Mouse (Mus musculus) kidney, embryonic 15.5 days (tissue): Measurements from ENCODE around the gene Eif4a1. TPM values are rescaled to one million over a fixed set of nuclear protein-coding genes. Genes with fewer than 3 reads are reported as not detected.

Experiments used
- ATAC-seq: fragments of 200-750 bp; cut with Nextera tagmentation; replicated peaks from 2 replicates; pipeline ENCODE4 v1.8.0; 2017; ENCODE audit warnings: moderate TSS enrichment; ENCODE audit not compliant: low FRiP score
- H3K27ac ChIP-seq: fragments of 300-500 bp; sonication (generic); 2 replicates; pipeline ENCODE4 v1.5.1; 2015; ENCODE audit warnings: mild to moderate bottlenecking, inconsistent platforms
- H3K27me3 ChIP-seq: fragments of 300-500 bp; sonication (generic); 2 replicates; pipeline ENCODE4 v1.6.1; 2015; ENCODE audit warnings: inconsistent platforms
- H3K36me3 ChIP-seq: fragments of 300-500 bp; sonication (generic); 2 replicates; pipeline ENCODE4 v1.6.1; 2015; ENCODE audit warnings: inconsistent platforms
- H3K4me1 ChIP-seq: fragments of 300-500 bp; sonication (generic); 2 replicates; pipeline ENCODE4 v1.6.1; 2015; ENCODE audit warnings: inconsistent platforms
- H3K4me2 ChIP-seq: fragments of 300-500 bp; sonication (generic); 2 replicates; pipeline ENCODE4 v1.6.1; 2015; ENCODE audit warnings: moderate library complexity, mild to moderate bottlenecking, inconsistent platforms
- H3K4me3 ChIP-seq: fragments of 300-500 bp; sonication (generic); replicated peaks from 2 replicates; pipeline ENCODE4 v1.5.1; 2015; ENCODE audit warnings: mild to moderate bottlenecking, inconsistent platforms
- H3K9ac ChIP-seq: fragments of 300-500 bp; sonication (generic); 2 replicates; pipeline ENCODE4 v1.6.1; 2015; ENCODE audit warnings: mild to moderate bottlenecking, inconsistent platforms
- H3K9me3 ChIP-seq: fragments of 300-500 bp; sonication (generic); replicated peaks from 2 replicates; pipeline ENCODE4 v1.6.1; 2016; ENCODE audit warnings: inconsistent platforms
- WGBS: fragments of 180-500 bp; shearing (Covaris S2); methylation state at CpG from one replicate; pipeline ENCODE4 v1.1.7; 2015; ENCODE audit warnings: mixed read lengths; 5-methylcytosine and 5-hydroxymethylcytosine counted together
- polyA plus RNA-seq: library from polyadenylated mRNA; unstranded; fragments of >200 nt; fragmentation: Nextera tagmentation; extraction: Ambion mirVana; gene quantifications from 2 replicates; pipeline ENCODE4 v1.2.1, GENCODE M21; 2015

Eif4a1 gene
- polyA plus RNA-seq, 1 experiment from 2014 or later, result 589 TPM

GRCm38 (mm10) chr11:69684128-69684745 is 12.0 kb upstream of the Eif4a1 start:
- Histone ChIP-seq H3K4me3 (no peak overlapping the region), H3K4me1 (peaks cover 53% of the 10 kb centered on the region), H3K9ac (no peak overlapping the region), H3K36me3 (peaks cover 13% of the 10 kb centered on the region), H3K27ac (no peak overlapping the region), H3K9me3 (no peaks in the 10 kb centered on the region), H3K27me3 (no peaks in the 10 kb centered on the region), H3K4me2 (no peak overlapping the region)
- WGBS, result 79% methylated on average over 12 of the region's 12 CpGs
- ATAC-seq, result no peak

GRCm38 (mm10) chr11:69683576-69683975 is 11.4 kb upstream of the Eif4a1 start:
- 82% methylated on average over 7 of the region's 7 CpGs for WGBS
- 0 out of 2 replicates have a peak overlapping the region, but pooled peaks have one; percentile 95 for H3K27ac ChIP-seq
- no peak overlapping the region for H3K4me3 ChIP-seq
- H3K4me2 ChIP-seq, result no peak overlapping the region; the same call in 1 of the 2 replicates
- peaks cover 54% of the 10 kb centered on the region for H3K4me1 ChIP-seq
- H3K36me3 ChIP-seq, result peaks cover 19% of the 10 kb centered on the region
- no peaks in the 10 kb centered on the region for H3K27me3 ChIP-seq
- 0 out of 2 replicates have a peak overlapping the region, but pooled peaks have one; percentile 25 for H3K9ac ChIP-seq
- no peak for ATAC-seq
- no peaks in the 10 kb centered on the region for H3K9me3 ChIP-seq

GRCm38 (mm10) chr11:69682840-69683533 is 10.8 kb upstream of the Eif4a1 start:
- 24% methylated on average over 12 of the region's 12 CpGs for WGBS
- H3K9ac ChIP-seq, result peak overlapping the region; percentile 25; the same call in 1 of the 2 replicates
- H3K4me1 ChIP-seq, result peaks cover 54% of the 10 kb centered on the region
- H3K36me3 ChIP-seq, result peaks cover 24% of the 10 kb centered on the region
- no peaks in the 10 kb centered on the region for H3K9me3 ChIP-seq
- ATAC-seq, result 0 out of 2 replicates have a peak, but pooled peaks have one; percentile 49
- H3K27me3 ChIP-seq, result no peaks in the 10 kb centered on the region
- peak overlapping the region; percentile 95 for H3K27ac ChIP-seq
- H3K4me2 ChIP-seq, result peak overlapping the region; percentile 91
- peak overlapping the region; percentile 88 for H3K4me3 ChIP-seq

- peaks cover 54% of the 10 kb centered on the region for H3K4me1 ChIP-seq
- peak overlapping the region; percentile 89 for H3K9ac ChIP-seq
- peak overlapping the region; percentile 95 for H3K27ac ChIP-seq
- peak overlapping the region; percentile 88 for H3K4me3 ChIP-seq
- peaks cover 30% of the 10 kb centered on the region for H3K36me3 ChIP-seq
- H3K27me3 ChIP-seq, result no peaks in the 10 kb centered on the region
- H3K4me2 ChIP-seq, result peak overlapping the region; percentile 91
- WGBS, result 21% methylated on average over 24 of the region's 24 CpGs
- ATAC-seq, result peak; percentile 16; the same call in 1 of the 2 replicates
- H3K9me3 ChIP-seq, result no peaks in the 10 kb centered on the region
Observed at GRCm38 (mm10) chr11:69682209-69682839, 10.1 kb upstream of the Eif4a1 start.

- ATAC-seq, result peak; percentile 97
- peaks cover 51% of the 10 kb centered on the region for H3K4me1 ChIP-seq
Observed at GRCm38 (mm10) chr11:69681314-69682208, 9.3 kb upstream of the Eif4a1 start, which contains the start of gene Senp3. TSS of gene Senp3 (minus strand) at chr11:69682084.

GRCm38 (mm10) chr11:69680136-69680855 is 8.1 kb upstream of the Eif4a1 start:
- H3K9ac ChIP-seq, result peak overlapping the region; percentile 89; the same call in 1 of the 2 replicates
- H3K9me3 ChIP-seq, result no peaks in the 10 kb centered on the region
- peaks cover 38% of the 10 kb centered on the region for H3K4me1 ChIP-seq
- H3K27ac ChIP-seq, result no peak overlapping the region
- H3K4me3 ChIP-seq, result peak overlapping the region; percentile 88
- no peak for ATAC-seq
- 93% methylated on average over 30 of the region's 30 CpGs for WGBS
- H3K27me3 ChIP-seq, result no peaks in the 10 kb centered on the region
- H3K36me3 ChIP-seq, result peaks cover 51% of the 10 kb centered on the region
- peak overlapping the region; percentile 91 for H3K4me2 ChIP-seq

More at GRCm38 (mm10) chr11:69681314-69682208, 9.3 kb upstream of the Eif4a1 start, which contains the start of gene Senp3:
- H3K4me2 ChIP-seq, result peak within 1 kb of the TSS; percentile 91
- H3K27ac ChIP-seq, result peak within 1 kb of the TSS; percentile 95
- under 1% methylated on average over 79 of the region's 80 CpGs for WGBS
- H3K27me3 ChIP-seq, result no peaks in the 10 kb centered on the region
- H3K9ac ChIP-seq, result peak within 1 kb of the TSS; percentile 89
- H3K36me3 ChIP-seq, result peaks cover 38% of the 10 kb centered on the region
- H3K9me3 ChIP-seq, result no peaks in the 10 kb centered on the region
- H3K4me3 ChIP-seq, result peak within 1 kb of the TSS; percentile 88

- Histone ChIP-seq H3K36me3 (peaks cover 62% of the 10 kb centered on the region), H3K4me1 (peaks cover 34% of the 10 kb centered on the region), H3K9ac (no peak overlapping the region), H3K4me3 (no peak overlapping the region), H3K27ac (no peak overlapping the region), H3K27me3 (no peaks in the 10 kb centered on the region), H3K4me2 (no peak overlapping the region), H3K9me3 (no peaks in the 10 kb centered on the region)
- WGBS, result 100% methylated on average over 2 of the region's 2 CpGs
- no peak for ATAC-seq
Observed at GRCm38 (mm10) chr11:69679144-69679543, 6.9 kb upstream of the Eif4a1 start.

GRCm38 (mm10) chr11:69671726-69672124 is 498 bp downstream of the Eif4a1 start:
- Histone ChIP-seq H3K36me3 (peaks cover 84% of the 10 kb centered on the region), H3K9ac (peak overlapping the region; percentile 100), H3K4me3 (peak overlapping the region; percentile 100), H3K4me1 (peaks cover 36% of the 10 kb centered on the region), H3K4me2 (peak overlapping the region; percentile 70), H3K27ac (peak overlapping the region; percentile 97), H3K27me3 (no peaks in the 10 kb centered on the region), H3K9me3 (no peaks in the 10 kb centered on the region)
- peak; percentile 5; the same call in 1 of the 2 replicates for ATAC-seq
- under 1% methylated on average over 43 of the region's 43 CpGs for WGBS

GRCm38 (mm10) chr11:69670786-69671725 is 1.2 kb downstream of the Eif4a1 start:
- ATAC-seq, result peak; percentile 61
- under 1% methylated on average over 50 of the region's 61 CpGs for WGBS
- H3K4me3 ChIP-seq, result peak overlapping the region; percentile 100
- H3K36me3 ChIP-seq, result peaks cover 84% of the 10 kb centered on the region
- no peaks in the 10 kb centered on the region for H3K27me3 ChIP-seq
- peak overlapping the region; percentile 97 for H3K27ac ChIP-seq
- H3K9ac ChIP-seq, result peak overlapping the region; percentile 100
- peak overlapping the region; percentile 70 for H3K4me2 ChIP-seq
- no peaks in the 10 kb centered on the region for H3K9me3 ChIP-seq
- peaks cover 36% of the 10 kb centered on the region for H3K4me1 ChIP-seq

- H3K27ac ChIP-seq, result peak overlapping the region; percentile 58; the same call in 1 of the 2 replicates
- peaks cover 40% of the 10 kb centered on the region for H3K4me1 ChIP-seq
- H3K9ac ChIP-seq, result no peak overlapping the region
- H3K36me3 ChIP-seq, result peaks cover 78% of the 10 kb centered on the region
- ATAC-seq, result no peak
- 89% methylated on average over 3 of the region's 3 CpGs for WGBS
- no peak overlapping the region for H3K4me2 ChIP-seq
- no peaks in the 10 kb centered on the region for H3K27me3 ChIP-seq
- no peaks in the 10 kb centered on the region for H3K9me3 ChIP-seq
- no peak overlapping the region for H3K4me3 ChIP-seq
Observed at GRCm38 (mm10) chr11:69666665-69667005, 5.6 kb downstream of the Eif4a1 start.
